Mouse (Mus musculus) embryonic facial prominence, embryonic 11.5 days (tissue): ENCODE data around the gene Fry. TPM values are rescaled to one million over a fixed set of nuclear protein-coding genes. Genes with fewer than 3 reads are reported as not detected.

ENCODE experiments used
- ATAC-seq: fragments of 200-750 bp; cut with Nextera tagmentation; replicated peaks from 2 replicates; pipeline ENCODE4 v1.8.0; 2017; ENCODE audit warnings: low read depth; ENCODE audit not compliant: insufficient number of reproducible peaks, low FRiP score, low TSS enrichment
- DNase-seq: peaks from one replicate; pipeline ENCODE4 v3.0.0-alpha.2; 2015; ENCODE audit warnings: low spot score
- H3K27ac ChIP-seq: fragments of 300-500 bp; sonication (generic); replicated peaks from 2 replicates; pipeline ENCODE4 v1.5.1; 2014; ENCODE audit warnings: mild to moderate bottlenecking, low read depth, low read length, control low read depth
- H3K27me3 ChIP-seq: fragments of 300-500 bp; sonication (generic); 2 replicates; pipeline ENCODE4 v1.6.1; 2014; ENCODE audit warnings: mild to moderate bottlenecking, low read length, moderate library complexity, mixed read lengths; ENCODE audit not compliant: control insufficient read depth, insufficient read depth
- H3K36me3 ChIP-seq: fragments of 300-500 bp; sonication (generic); replicated peaks from 2 replicates; pipeline ENCODE4 v1.6.1; 2014; ENCODE audit warnings: low read depth, mild to moderate bottlenecking, low read length, moderate library complexity, mixed read lengths; ENCODE audit not compliant: control insufficient read depth, insufficient read depth
- H3K4me1 ChIP-seq: fragments of 300-500 bp; sonication (generic); 2 replicates; pipeline ENCODE4 v1.6.1; 2014; ENCODE audit warnings: low read length, mixed read lengths; ENCODE audit not compliant: control insufficient read depth, insufficient read depth
- H3K4me2 ChIP-seq: fragments of 300-500 bp; sonication (generic); 2 replicates; pipeline ENCODE4 v1.6.1; 2014; ENCODE audit warnings: low read depth, mild to moderate bottlenecking, control low read depth, low read length, moderate library complexity
- H3K4me3 ChIP-seq: fragments of 300-500 bp; sonication (generic); 2 replicates; pipeline ENCODE4 v1.5.1; 2014; ENCODE audit warnings: low read depth, low read length, control low read depth
- H3K9ac ChIP-seq: fragments of 300-500 bp; sonication (generic); replicated peaks from 2 replicates; pipeline ENCODE4 v1.6.1; 2014; ENCODE audit warnings: mild to moderate bottlenecking, control low read depth, low read length
- H3K9me3 ChIP-seq: fragments of 300-500 bp; sonication (generic); replicated peaks from 2 replicates; pipeline ENCODE4 v1.6.1; 2016; ENCODE audit warnings: mild to moderate bottlenecking, low read length, inconsistent platforms, mixed read lengths; ENCODE audit not compliant: control insufficient read depth
- WGBS: fragments of 180-500 bp; shearing (Covaris S2); extraction: QIAGEN DNeasy Blood & Tissue Kit; methylation state at CpG from one replicate; pipeline ENCODE4 v1.1.7; 2014; 5-methylcytosine and 5-hydroxymethylcytosine counted together
- polyA plus RNA-seq: library from polyadenylated mRNA; unstranded; fragments of >200 nt; fragmentation: Nextera tagmentation; extraction: Ambion mirVana; gene quantifications from 2 replicates; pipeline ENCODE4 v1.2.1, GENCODE M21; 2014

The Fry gene
- polyA plus RNA-seq, 1 experiment from 2014 or later: 8.2 TPM

DNA sequence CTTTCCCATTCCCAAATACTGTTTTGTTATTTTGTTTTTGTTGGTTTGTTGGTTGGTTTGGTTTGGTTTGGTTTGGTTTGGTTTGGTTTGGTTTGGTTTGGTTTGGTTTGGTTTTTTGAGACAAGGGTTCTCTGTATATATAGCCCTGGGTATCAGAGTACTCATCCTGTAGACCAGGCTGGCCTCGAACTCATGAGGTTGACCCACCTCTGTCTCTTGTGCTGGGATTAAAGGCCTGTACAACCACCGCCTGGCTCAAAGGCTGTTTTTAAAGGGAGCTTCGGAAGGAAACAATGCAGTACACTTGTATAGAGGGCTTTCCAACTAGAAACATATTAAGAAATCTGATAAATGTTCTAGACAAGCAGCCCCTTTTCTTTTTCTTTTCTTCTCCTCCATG, 46.2 kb downstream of the Fry start:
- Histone ChIP-seq H3K27ac (no peak overlapping the region), H3K9me3 (no peaks in the 10 kb centered on the region), H3K36me3 (no peaks in the 10 kb centered on the region), H3K9ac (no peak overlapping the region), H3K4me2 (no peak overlapping the region), H3K4me1 (no peaks in the 10 kb centered on the region), H3K4me3 (no peak overlapping the region), H3K27me3 (no peaks in the 10 kb centered on the region)
- ATAC-seq: no peak
- DNase-seq: no peak
- 80% methylated on average over 3 of the region's 3 CpGs for WGBS

DNA sequence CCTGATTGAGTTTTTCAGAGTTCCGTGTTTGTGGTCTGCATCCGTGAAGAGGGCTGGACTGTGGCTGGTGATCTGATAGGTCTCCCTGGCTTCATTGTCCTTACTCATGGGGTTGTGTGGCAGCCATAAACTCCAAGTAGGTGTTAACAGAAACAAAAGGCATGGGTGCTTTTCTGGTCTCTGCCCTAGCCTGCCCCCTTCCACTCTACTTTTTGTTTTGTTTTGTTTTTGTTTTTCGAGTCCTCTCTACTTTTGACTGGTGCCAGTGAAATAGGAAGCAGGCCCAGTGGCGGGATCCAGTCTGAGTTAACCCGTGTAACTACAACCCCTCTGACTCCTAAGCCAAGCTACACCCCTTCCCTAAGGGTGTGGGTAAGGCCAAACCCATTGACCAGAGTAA, 48.4 kb downstream of the Fry start:
- H3K9ac ChIP-seq: no peak overlapping the region
- no peaks in the 10 kb centered on the region for H3K36me3 ChIP-seq
- DNase-seq: no peak
- no peaks in the 10 kb centered on the region for H3K4me1 ChIP-seq
- no peaks in the 10 kb centered on the region for H3K27me3 ChIP-seq
- no peaks in the 10 kb centered on the region for H3K9me3 ChIP-seq
- H3K4me2 ChIP-seq: no peak overlapping the region
- 82% methylated on average over 5 of the region's 5 CpGs for WGBS
- H3K4me3 ChIP-seq: no peak overlapping the region
- H3K27ac ChIP-seq: no peak overlapping the region
- no peak for ATAC-seq

GRCm38 (mm10) chr5:150167287-150167686, 48.8 kb downstream of the Fry start:
- DNase-seq: no peak
- Histone ChIP-seq H3K36me3 (no peaks in the 10 kb centered on the region), H3K27me3 (no peaks in the 10 kb centered on the region), H3K4me3 (no peak overlapping the region), H3K4me2 (no peak overlapping the region), H3K27ac (no peak overlapping the region), H3K9ac (no peak overlapping the region), H3K9me3 (no peaks in the 10 kb centered on the region), H3K4me1 (no peaks in the 10 kb centered on the region)
- 53% methylated on average over 2 of the region's 2 CpGs for WGBS
- ATAC-seq: no peak

- WGBS: 3% methylated on average over 9 of the region's 9 CpGs
- Histone ChIP-seq H3K36me3 (no peaks in the 10 kb centered on the region), H3K9me3 (no peaks in the 10 kb centered on the region), H3K4me1 (no peaks in the 10 kb centered on the region), H3K4me2 (no peak overlapping the region), H3K27ac (no peak overlapping the region), H3K27me3 (no peaks in the 10 kb centered on the region), H3K9ac (no peak overlapping the region), H3K4me3 (no peak overlapping the region)
- DNase-seq: peak; percentile 89
- 0 out of 2 replicates have a peak, but pooled peaks have one; percentile 75 for ATAC-seq
Measured at GRCm38 (mm10) chr5:150168712-150169111, 50.3 kb downstream of the Fry start.

- no peak overlapping the region for H3K4me2 ChIP-seq
- ATAC-seq: 0 out of 2 replicates have a peak, but pooled peaks have one; percentile 64
- no peak overlapping the region for H3K9ac ChIP-seq
- no peak for DNase-seq
- H3K4me1 ChIP-seq: no peaks in the 10 kb centered on the region
- no peaks in the 10 kb centered on the region for H3K27me3 ChIP-seq
- WGBS: 57% methylated on average over 10 of the region's 10 CpGs
- no peak overlapping the region for H3K4me3 ChIP-seq
- H3K27ac ChIP-seq: no peak overlapping the region
- H3K36me3 ChIP-seq: no peaks in the 10 kb centered on the region
- no peaks in the 10 kb centered on the region for H3K9me3 ChIP-seq
Measured at GRCm38 (mm10) chr5:150171562-150171961, 53.1 kb downstream of the Fry start.

- DNase-seq (no peak), ATAC-seq (no peak)
- Histone ChIP-seq H3K4me2 (no peak overlapping the region), H3K9ac (no peak overlapping the region), H3K4me3 (no peak overlapping the region), H3K9me3 (no peaks in the 10 kb centered on the region), H3K27me3 (no peaks in the 10 kb centered on the region), H3K36me3 (no peaks in the 10 kb centered on the region), H3K4me1 (no peaks in the 10 kb centered on the region), H3K27ac (no peak overlapping the region)
- 88% methylated on average over 6 of the region's 6 CpGs for WGBS
Measured at GRCm38 (mm10) chr5:150173869-150174268, 55.4 kb downstream of the Fry start.

GRCm38 (mm10) chr5:150174950-150175349, 56.5 kb downstream of the Fry start:
- Histone ChIP-seq H3K36me3 (no peaks in the 10 kb centered on the region), H3K9ac (no peak overlapping the region), H3K4me1 (no peaks in the 10 kb centered on the region), H3K4me3 (no peak overlapping the region), H3K4me2 (no peak overlapping the region), H3K27ac (no peak overlapping the region), H3K9me3 (no peaks in the 10 kb centered on the region), H3K27me3 (no peaks in the 10 kb centered on the region)
- ATAC-seq (no peak), DNase-seq (no peak)

GRCm38 (mm10) chr5:150176251-150177015, 58.0 kb downstream of the Fry start:
- H3K4me3 ChIP-seq: no peak overlapping the region
- ATAC-seq (no peak), DNase-seq (no peak)
- 86% methylated on average over 13 of the region's 13 CpGs for WGBS
- no peaks in the 10 kb centered on the region for H3K36me3 ChIP-seq
- H3K9ac ChIP-seq: no peak overlapping the region
- no peaks in the 10 kb centered on the region for H3K4me1 ChIP-seq
- no peaks in the 10 kb centered on the region for H3K27me3 ChIP-seq
- no peaks in the 10 kb centered on the region for H3K9me3 ChIP-seq
- no peak overlapping the region for H3K27ac ChIP-seq
- H3K4me2 ChIP-seq: no peak overlapping the region
